Mouse (Mus musculus) CD4-positive, CD25-positive, alpha-beta regulatory T cell, adult 2 months (primary cell): ENCODE results near the gene C3.

Experiments used
- DNase-seq: peaks from one replicate; pipeline ENCODE4 v3.0.0-alpha.2; 2012; ENCODE audit warnings: low read depth, low spot score

The C3 gene

DNA sequence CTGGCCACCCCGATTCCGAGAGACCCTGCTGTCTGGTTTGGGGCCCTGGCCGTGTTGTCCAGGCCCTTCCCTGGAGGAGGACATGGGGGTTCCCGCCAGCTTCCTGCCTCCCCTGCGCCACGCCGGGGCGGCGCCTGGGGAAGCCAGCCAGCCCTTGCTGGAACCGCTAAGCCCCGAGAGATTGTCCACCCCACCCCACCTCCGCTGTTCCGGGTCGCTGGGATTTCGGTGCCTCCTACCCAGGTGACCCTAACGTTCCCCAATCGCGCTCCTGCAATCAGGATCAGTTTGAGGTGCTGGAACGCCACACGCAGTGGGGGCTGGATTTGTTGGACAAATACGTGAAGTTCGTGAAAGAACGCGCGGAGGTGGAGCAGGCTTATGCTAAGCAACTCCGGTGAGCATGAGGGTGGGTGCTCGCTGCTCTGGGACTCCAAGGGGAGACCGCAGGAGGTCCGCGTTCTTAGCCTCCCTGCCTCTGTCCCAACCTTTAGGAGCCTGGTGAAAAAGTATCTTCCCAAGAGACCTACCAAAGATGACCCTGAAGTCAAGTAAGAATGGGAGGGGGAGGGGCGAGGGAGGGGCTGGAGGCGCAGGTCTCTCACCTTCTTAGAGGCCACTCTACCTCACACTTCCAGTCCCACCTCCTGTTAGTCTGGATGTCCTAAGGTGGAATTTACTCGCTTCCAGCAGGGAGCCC lies 22.7 kb upstream of the C3 start:
- peak; percentile 34 for DNase-seq

DNA sequence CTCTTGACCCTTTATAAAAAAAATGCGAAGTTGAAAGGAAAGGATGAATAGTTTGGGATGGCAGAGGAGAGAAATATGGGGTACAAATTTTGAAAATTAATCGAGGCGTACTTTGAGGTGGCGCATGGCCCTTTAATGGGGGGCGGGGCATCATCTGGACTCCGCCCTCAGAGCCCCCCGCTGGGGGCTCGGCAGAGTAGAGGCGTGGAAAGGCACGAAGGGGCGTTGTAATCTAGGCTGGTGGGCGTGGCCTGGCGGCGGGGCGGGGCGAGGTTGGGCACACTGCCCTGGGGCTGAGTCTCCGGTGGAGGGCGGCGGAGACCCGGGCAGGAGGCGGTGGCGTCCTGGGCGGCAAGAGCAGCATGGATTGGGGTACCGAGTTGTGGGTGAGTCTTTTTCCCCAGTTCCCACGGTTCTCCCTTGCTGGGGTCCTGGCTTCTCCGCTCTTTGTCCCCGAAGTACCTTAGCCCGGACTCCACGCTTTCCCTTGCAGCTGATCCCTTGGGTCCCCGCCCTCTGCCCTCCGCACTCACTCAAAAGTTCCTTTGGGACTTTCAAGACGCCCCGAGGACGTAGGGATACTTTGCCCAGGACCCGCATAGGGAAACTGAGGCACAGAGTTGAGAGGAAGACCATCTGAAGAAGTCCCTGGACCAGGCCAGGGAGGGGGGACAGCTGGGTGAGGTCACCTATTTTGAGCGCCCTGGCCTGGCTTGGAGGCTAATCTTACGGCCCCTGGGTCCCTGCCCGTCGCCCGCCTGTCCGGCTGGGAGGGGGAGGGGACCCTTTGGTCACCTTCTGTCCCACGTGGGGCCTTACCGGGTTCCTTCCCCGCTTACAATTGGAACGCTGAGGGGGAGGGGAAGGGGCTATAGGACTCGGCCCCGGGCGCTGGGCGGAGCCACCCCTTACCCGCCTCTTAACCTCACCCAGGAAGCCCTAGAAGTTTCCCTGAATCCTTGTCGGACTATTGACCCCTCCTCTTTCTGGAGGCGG lies 21.5 kb upstream of the C3 start, which contains the start of gene Trip10:
Gene Trip10, plus strand, starts transcription at position 270 of the 996 bp plus-strand sequence.
- DNase-seq: peak; percentile 95

DNA sequence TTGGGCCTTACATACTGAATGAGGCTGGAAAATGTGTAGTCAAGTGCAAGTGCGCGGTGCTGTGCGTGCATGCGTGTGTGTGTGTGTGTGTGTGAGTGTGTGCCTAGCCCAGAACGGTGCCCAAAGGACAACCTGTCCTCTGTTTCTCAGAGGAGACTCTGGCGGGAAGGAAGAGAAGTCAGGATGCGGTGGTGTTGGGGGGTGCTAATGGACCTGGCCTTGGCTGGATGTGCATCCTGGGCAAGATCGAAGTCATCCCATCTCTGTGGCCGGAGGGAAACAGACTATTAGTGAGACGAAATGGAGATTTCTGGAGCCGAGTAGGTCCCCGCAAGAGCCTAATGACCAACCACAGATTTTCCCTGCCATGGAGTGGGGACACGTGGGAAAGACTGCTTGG lies 20.8 kb upstream of the C3 start:
- DNase-seq: peak; percentile 54

DNA sequence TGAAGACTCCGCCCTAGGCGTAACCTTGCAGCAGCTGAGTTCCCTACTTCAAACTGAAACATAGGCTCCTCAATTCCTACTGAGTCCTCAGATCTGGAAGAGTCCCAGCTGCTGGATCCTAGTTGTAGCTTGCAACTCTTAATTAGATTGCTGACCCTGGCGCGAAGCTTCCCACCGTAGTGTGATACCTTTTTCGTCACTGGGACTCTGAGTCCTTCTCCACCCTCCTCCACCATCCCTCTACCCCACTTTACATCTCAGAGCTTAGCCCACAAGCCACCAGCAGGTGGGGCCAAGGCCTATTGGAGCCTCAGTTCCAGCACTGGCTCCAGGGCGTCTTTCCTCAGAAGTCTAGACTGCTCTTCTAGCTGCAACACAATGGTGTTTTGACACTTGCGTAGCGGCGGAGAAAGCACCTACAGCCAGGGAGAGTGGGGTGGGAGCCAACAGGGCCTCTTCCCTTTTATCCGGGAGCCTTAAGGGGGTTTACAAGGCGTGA lies 20.3 kb upstream of the C3 start, which contains the start of gene Gpr108:
Gene Gpr108, minus strand, starts transcription at position 246 of the 499 bp plus-strand sequence.
- DNase-seq: peak; percentile 94

DNA sequence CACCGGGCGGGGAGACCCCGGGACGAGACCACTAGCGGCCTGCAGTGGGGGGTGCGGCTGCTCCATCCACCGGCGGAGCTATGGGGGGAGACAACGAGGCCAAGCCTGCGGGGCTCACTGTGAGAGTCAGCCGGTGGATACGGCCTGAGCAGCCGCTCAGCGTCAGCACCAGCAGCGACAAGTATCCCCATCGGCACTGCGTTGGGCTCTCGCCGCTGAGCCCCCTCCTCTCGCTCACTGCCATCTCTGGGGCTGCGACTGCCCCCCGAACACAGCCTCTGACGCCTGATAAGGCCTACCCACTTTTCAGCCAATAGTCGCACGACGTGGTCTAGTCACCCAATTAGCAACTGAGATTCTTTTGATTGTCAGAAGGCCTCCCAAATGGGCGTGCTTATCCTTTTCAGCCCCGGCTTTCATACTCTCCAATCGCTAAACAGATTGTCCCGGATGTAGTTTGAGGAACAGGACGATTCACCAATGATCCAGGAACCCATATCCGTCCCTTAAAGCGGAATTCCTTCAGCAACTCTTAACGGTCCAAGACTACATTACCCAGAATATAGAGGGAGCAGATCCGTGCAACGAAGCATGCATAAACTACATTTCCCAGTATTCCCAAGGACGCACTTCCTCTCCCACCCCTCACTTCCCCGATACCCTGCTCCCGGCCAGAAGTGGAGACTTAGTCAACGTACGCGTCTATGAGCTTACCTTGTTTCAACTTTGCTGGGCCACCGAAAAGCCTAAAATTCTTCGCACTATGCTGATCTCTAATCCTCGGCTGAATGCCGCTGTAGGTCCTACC lies 19.7 kb upstream of the C3 start:
- peak; percentile 95 for DNase-seq

DNA sequence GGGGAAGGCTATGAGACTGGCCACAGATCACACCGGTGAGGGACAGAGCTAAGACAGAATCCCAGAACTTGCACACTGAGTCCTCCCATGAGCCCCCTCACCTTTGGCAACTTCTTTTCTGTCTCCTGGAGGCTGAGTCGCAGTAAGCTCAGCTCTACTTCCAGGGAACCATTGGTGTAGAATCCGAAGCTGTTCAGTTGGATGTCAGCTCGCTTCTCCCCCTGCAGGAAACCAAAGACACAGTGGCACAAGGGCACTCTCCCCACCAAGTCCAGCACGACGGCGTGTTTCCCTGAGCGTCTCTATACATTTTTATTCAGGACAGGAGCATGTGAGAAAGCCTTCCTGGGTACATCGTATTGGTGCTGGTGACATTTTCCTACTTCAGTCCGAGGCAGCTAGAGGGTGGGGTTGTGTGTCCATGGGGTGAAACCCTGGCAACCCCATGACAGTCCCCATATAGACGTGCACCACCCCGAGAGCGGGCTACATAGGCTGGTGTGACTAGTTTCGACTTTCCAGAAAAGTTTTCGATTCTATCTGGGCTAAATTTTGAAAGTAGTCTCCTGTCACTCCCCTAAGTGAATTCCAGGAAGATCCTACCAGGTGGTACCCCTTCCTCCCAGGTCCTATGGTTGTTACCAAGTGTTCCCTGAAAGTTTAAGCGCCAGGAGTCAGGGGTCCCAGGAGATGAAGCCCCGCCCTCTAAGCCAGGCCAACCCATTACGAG lies 18.9 kb upstream of the C3 start:
- peak; percentile 29 for DNase-seq

DNA sequence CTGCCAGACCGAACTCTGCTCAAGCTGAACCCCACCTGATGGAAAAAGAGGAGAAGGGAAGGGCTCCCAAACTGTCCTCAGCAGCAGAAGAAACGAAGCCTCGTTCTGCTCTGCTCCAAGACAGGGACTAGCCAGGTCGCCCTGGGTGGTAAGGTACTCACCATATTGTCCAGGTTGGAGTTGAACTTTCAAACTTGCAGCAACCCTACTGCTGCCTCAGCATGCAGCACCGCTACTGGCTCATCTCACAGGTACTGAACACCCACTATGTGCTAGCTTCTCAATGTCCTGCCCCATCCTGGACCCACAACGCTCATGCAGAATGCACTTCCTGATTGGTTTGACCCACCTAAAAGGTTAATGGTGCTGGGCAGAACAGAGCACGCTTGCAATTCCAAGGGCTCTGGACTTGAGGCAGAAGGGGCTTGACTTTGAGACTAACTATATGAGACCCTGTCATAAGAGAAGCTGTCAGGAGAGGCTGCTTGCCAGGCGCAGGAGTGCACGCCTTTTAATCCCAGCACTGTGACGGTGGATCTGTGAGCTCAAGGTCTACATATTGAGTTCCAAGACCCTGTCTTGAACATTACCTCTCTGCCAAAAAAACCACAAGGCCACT lies 17.5 kb upstream of the C3 start:
- no peak for DNase-seq

DNA sequence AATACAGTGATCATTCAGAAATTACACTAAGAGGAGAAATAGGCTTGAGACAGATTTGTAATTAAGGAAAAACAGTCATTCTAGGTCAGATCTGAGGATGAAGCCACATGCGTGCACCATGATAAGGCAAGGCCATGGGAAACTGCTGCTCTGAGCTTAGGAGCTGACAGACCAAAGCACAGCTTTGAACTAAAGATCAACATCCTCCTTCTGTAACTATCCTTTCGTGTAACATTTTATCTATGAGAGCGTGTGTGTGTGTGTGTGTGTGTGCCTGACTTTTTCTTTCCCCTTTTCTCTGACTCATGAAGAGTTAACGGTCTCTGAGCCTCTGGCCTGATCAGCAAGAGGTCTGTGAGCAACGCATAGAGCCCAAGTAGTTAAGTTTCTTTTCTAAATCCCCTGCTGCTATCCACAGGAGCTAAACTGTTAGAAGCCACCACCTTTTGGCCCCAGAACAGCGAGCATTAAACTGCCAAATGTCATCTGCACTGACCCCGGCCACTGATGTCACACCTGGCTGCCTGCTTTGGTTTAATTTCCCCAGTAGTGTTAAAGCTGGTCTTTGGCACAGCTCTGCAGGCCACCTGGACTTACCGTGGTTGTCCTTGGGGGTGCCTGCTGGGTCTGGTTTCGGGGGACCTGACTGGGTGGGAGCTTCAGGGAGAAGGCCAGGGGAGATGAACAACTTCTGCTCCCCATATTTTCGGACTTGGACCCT lies 15.9 kb upstream of the C3 start:
- no peak for DNase-seq

DNA sequence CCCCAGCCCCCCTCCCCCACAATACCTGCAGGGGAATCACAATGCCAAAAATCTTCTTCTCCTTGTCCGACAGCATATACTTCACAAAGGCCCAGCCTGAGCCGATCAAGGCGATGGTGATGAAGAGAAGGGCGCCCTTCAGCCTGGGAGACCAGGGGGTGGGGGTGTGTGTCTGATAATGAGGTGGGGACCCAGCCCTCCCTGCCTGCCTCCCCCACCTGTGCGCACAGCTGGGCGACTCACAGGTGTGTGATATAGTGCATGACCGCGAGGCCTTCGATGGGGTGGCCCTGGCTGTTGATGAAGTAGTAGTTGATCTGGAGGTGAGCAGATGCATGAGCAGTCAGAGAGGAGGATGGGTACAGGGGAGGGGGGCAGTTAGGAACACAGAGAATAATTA lies 9.2 kb upstream of the C3 start:
- DNase-seq: no peak

DNA sequence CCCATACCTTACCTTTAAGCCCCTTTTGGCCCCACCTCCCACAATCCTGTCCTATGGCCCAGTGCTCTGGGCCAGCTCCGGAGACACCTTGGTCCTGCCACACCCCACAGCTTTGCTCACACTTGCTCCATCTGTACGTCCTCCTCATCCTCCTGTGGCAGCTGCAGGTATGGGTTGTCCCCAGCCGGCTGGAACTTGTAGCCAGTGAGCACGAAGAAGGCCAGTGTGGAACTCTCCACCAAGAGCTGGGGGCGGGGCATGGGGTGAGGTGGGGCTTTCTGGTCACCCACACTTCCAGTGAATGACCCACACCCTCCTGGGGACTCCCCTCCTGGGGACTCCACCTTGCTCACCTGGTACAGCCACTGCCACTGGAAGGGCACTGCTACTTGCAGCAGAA lies 7.9 kb upstream of the C3 start:
- no peak for DNase-seq

DNA sequence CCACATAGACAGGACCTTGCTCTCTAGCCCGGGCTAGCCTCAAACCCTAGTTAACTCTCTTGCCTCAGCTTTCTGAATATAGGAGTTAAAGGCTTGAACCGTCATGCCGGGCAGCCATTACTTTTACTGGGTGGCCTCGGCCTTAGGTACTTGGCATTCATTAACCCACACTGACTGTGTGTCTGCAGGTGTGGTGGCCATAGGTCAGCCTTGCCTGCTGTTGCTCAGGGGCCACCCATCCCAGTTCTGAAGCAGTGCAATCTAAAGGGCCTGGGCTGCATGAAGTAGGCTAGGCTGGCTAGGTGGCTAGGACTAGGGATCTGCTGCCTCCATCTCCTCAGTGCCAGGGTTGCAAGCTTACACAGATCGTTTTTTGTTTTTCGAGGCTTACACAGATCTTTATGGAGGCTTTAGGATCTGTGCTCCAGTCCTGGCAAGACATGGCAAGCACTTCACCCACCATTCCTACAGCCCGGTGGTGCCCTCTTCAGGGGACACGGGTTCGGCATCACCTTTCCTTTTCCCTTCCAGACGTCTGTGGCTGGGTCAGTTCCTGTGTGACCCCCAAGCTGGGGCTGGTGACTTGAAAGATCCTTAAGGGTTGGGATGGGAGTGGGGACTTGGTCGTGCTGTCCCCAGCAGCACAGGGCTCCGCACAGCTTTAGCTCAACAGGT lies 6.5 kb upstream of the C3 start:
- DNase-seq: no peak

DNA sequence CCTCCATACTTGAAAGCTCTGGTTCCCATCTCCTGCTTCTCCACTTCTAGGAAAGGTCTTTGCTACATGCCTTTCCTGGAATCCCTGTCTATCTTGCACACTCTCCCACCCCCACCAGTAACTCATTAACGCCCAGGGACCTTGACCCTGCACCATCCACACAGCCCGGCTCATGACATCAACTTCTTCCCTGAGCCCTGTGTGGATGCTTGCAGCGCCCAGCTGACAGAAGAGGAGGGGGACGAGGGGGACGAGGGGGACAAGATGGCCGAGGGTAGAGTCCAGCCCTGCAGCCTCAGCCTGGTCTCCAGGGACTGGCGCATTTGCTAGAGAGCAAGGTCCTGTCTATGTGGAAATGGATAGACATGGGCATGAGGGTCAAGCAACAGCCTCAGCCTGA lies 5.1 kb upstream of the C3 start:
- no peak for DNase-seq

DNA sequence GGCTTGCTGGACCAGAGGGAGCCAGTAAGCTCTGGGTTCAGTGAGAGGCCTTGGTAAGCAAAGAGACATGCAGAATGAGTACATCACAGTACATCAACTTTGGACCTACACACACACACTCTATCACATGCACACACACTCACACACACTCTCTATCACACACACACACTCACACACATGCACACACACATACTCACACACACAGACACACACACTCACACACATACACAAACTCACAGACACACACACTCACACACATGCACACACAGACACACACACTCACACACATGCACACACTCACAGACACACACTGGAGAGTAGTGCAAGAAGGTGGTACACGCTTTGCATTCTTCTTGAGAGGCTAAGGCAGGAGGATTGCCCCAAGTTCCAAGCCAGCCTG lies 4.3 kb upstream of the C3 start:
- no peak for DNase-seq

DNA sequence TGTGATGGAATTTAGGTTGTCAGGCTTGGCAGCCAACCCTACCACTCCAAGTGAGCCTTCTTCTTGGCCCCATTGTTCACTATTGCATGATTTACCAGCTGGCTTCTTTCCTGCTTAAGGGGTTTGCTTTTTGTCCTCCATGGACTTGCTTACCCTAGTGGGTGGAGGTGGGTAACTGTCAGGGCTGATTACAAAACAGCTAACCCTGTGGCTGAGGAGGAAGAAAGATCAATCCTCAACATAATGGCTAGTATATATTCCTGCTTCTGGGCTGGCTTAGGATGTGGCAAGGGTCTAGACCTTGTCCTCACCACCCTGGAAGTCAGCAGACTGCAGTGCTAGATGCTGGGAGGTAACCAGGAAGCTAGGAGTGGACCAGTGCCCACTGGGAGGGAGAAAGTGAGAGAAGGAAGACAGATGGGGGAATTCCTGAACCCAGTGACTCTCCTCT lies 3.4 kb upstream of the C3 start:
- no peak for DNase-seq

DNA sequence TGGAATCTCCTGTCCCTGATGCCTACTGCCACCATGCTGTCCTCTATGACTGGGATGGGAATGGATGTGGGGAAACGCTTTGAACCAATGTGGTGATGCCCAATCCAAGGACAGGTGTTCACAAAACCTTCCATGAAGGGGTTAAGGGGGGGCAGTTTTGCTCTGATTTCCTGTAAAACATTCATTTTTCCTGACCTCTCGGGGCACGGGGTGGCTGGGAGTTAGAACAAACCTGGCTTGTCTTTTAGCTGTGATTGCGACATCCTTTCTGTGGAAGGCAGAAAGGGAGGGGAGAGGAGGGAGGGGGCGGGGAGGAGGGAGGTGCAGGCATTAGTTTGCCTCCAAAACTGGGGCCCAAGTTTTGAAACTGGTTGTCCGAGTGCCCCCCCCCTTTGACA lies 2.8 kb upstream of the C3 start:
- DNase-seq: no peak

DNA sequence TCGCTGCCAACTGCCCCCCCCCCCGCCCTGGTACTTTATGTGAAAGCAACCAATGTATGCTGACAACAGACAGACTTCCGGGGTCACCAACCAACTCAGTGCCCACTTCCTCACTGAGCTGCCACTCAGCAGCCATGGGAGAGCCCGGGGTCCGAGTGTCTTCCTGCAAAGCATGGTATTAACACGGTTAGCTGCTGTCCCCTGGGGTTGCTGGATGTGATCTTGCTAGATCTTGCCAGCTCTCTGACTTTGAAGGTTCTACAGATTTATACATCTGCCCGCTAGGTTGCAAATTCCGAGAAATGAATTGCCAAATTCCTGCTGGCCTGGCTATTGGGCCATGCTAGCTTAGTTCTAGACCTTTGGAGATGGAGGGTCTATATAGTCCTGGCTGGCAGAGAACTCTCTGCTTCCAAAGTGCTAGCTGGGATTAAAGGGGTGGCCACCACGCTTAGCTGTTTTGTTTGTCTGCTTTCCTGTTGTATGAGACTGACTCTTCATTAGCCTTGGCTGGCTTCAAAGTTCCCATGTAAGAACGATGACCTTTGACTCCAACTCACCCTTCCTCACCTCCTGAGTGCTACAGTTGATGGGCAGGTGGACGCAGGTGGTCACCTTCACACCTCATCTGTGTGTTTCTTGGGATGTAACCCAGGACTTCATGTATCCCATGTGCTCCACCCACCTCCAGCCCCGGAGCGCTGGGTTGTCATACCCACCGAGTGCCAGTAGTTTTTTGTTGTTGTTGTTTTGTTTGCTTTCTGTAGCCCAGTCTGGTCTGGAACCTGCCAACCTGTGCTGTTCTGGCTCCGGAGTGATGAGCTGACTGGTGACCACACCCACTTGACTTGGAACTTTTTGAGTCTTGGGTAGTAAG lies 2.2 kb upstream of the C3 start:
- DNase-seq: no peak

DNA sequence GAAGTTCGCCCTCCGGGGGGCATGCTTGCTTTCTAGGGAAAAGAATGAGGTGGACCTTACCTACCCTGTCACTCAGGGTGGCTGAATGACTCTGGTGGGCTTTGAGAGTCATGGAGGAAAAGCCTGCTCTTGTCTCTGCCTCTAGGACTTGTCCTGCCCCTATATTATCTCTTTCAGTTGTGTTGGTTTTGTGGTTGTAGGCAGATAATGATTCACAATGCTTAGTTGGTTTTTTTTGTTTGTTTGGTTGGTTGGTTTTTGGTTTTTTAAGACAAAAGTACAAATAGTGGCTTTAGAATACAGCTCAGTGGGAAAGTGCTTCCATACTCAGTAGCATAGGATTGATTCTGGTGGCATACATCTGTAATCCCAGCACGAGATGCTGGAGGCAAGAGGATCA lies 937 bp upstream of the C3 start:
- DNase-seq: no peak

DNA sequence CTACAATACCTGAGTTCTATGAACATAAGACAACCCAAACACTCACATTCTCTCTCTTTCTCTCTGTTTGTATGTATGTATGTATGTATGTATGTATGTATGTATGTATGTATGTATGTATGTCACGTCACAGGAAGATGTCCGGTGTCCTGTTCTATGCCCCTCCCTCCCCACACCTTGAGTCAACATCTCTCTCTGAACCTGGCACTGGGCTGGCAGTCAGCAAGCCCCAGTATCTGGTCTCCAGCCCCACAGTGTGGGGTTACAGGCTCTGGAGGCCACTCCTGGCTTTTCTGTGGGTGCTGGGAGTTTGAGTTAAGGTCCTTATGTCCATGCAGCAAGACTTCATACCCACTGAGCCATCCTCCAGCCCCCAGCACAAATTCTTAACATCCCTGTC lies 468 bp downstream of the C3 start:
- DNase-seq: no peak
